27 mouse cellular contexts compared by ENCODE assay signal in genomic region chr19:48660201-48660600, GRCm38 (mm10).
DNase-seq lines count a peak whose midpoint lies in the region; ATAC-seq and TF ChIP-seq lines count a peak whose summit lies in the region.
"Had no signal": no experiment of that assay in that cellular context is flagged by ENCODE, and none has a peak within 500 bp of the region (broad histone marks: within the 10 kb centered on the region; RNA-seq: fewer than 3 reads in every experiment).

No protein-coding gene starts in this region.

- H3K36me3 ChIP-seq in forebrain, embryonic 11.5 days (ENCODE audit: control insufficient read depth, insufficient read depth, low read length) = no peaks in the 10 kb centered on the region
- no peaks in the 10 kb centered on the region for H3K36me3 ChIP-seq in forebrain, postnatal 0 days (ENCODE audit: insufficient read depth)
- no peaks in the 10 kb centered on the region for H3K36me3 ChIP-seq in hindbrain, embryonic 13.5 days
- H3K36me3 ChIP-seq in hindbrain, embryonic 16.5 days (ENCODE audit: control insufficient read depth, insufficient read depth, low read length) = no peaks in the 10 kb centered on the region
- H3K36me3 ChIP-seq in midbrain, embryonic 12.5 days = no peaks in the 10 kb centered on the region
- H3K36me3 ChIP-seq in midbrain, postnatal 0 days (ENCODE audit: insufficient read depth, low read length) = no peaks in the 10 kb centered on the region
- H3K36me3 ChIP-seq in liver, postnatal 0 days (replicated peaks; ENCODE audit: insufficient read depth, low read length) = no peaks in the 10 kb centered on the region
- H3K36me3 ChIP-seq: embryonic facial prominence, embryonic 13.5 days; hindbrain, embryonic 15.5 days; intestine, embryonic 15.5 days; limb, embryonic 13.5 days; neural tube, embryonic 12.5 days had no signal

- no peak overlapping the region for H3K27ac ChIP-seq in forebrain, embryonic 11.5 days (ENCODE audit: low read depth, low read length)
- no peak overlapping the region for H3K27ac ChIP-seq in forebrain, postnatal 0 days (ENCODE audit: low read depth, low read length)
- 0 out of 2 replicates have a peak overlapping the region, but pooled peaks have one; percentile 15 for H3K27ac ChIP-seq in hindbrain, embryonic 13.5 days
- no peak overlapping the region for H3K27ac ChIP-seq in hindbrain, embryonic 16.5 days (ENCODE audit: low read depth, low read length)
- peak overlapping the region; percentile 46 for H3K27ac ChIP-seq in midbrain, embryonic 12.5 days (replicated peaks)
- H3K27ac ChIP-seq in midbrain, postnatal 0 days (ENCODE audit: low read depth, low read length) = no peak overlapping the region
- no peak overlapping the region for H3K27ac ChIP-seq in liver, postnatal 0 days (ENCODE audit: low read depth)
- H3K27ac ChIP-seq: embryonic facial prominence, embryonic 13.5 days; hindbrain, embryonic 15.5 days; intestine, embryonic 15.5 days; kidney, postnatal 0 days; limb, embryonic 13.5 days; neural tube, embryonic 12.5 days had no signal

- no peak overlapping the region for H3K9ac ChIP-seq in forebrain, embryonic 11.5 days (ENCODE audit: low read length)
- H3K9ac ChIP-seq in forebrain, postnatal 0 days = no peak overlapping the region
- H3K9ac ChIP-seq in hindbrain, embryonic 13.5 days = no peak overlapping the region
- H3K9ac ChIP-seq in hindbrain, embryonic 16.5 days (ENCODE audit: low read depth, low read length) = no peak overlapping the region
- no peak overlapping the region for H3K9ac ChIP-seq in midbrain, embryonic 12.5 days (replicated peaks)
- no peak overlapping the region for H3K9ac ChIP-seq in midbrain, postnatal 0 days (replicated peaks; ENCODE audit: low read length, poor library complexity, severe bottlenecking)
- H3K9ac ChIP-seq in liver, postnatal 0 days (replicated peaks) = no peak overlapping the region
- H3K9ac ChIP-seq: embryonic facial prominence, embryonic 13.5 days; hindbrain, embryonic 15.5 days; intestine, embryonic 15.5 days; limb, embryonic 13.5 days; neural tube, embryonic 12.5 days had no signal

- no peak for DNase-seq in forebrain, embryonic 11.5 days (ENCODE audit: low spot score)
- DNase-seq in forebrain, postnatal 0 days = no peak
- peak; percentile 4 for DNase-seq in midbrain, postnatal 0 days (ENCODE audit: low spot score)
- DNase-seq in liver, postnatal 0 days = no peak
- DNase-seq: adrenal gland, adult 8-10 months; cerebellum, adult 11-12 months; cerebellum, adult 9-11 months; gastrocnemius, postnatal 10 days; heart, postnatal 14 days; kidney, adult 2 months; kidney, postnatal 4 days; lung, postnatal 4 days; right cerebral cortex, adult 18-20 months; right cerebral cortex, postnatal 4 days had no signal

- no peaks in the 10 kb centered on the region; the same call in 1 of the 2 replicates for H3K4me1 ChIP-seq in forebrain, embryonic 11.5 days (replicated peaks; ENCODE audit: control insufficient read depth, insufficient read depth, low read length)
- no peaks in the 10 kb centered on the region for H3K4me1 ChIP-seq in forebrain, postnatal 0 days (ENCODE audit: insufficient read depth)
- H3K4me1 ChIP-seq in hindbrain, embryonic 13.5 days (replicated peaks) = peaks cover 13% of the 10 kb centered on the region
- H3K4me1 ChIP-seq in hindbrain, embryonic 16.5 days (ENCODE audit: control insufficient read depth, insufficient read depth, low read depth, low read length) = no peaks in the 10 kb centered on the region; the same call in 1 of the 2 replicates
- peaks cover 13% of the 10 kb centered on the region for H3K4me1 ChIP-seq in midbrain, embryonic 12.5 days
- peaks cover 4% of the 10 kb centered on the region; the same call in 1 of the 2 replicates for H3K4me1 ChIP-seq in midbrain, postnatal 0 days (ENCODE audit: insufficient read depth, low read length)
- H3K4me1 ChIP-seq in liver, postnatal 0 days (ENCODE audit: insufficient read depth) = no peaks in the 10 kb centered on the region
- H3K4me1 ChIP-seq: embryonic facial prominence, embryonic 13.5 days; intestine, embryonic 15.5 days; limb, embryonic 13.5 days; neural tube, embryonic 12.5 days had no signal

- no peak for TF ChIP-seq CTCF in forebrain, postnatal 0 days (IDR thresholded peaks at IDR 0.05; ENCODE audit: low read depth)
- no peak for TF ChIP-seq CTCF in midbrain, postnatal 0 days (IDR thresholded peaks at IDR 0.05)
- no peak for TF ChIP-seq CTCF in liver, postnatal 0 days (IDR thresholded peaks at IDR 0.05; ENCODE audit: low read depth)

- H3K27me3 ChIP-seq in forebrain, embryonic 11.5 days (ENCODE audit: control insufficient read depth, insufficient read depth, low read length) = no peaks in the 10 kb centered on the region
- no peaks in the 10 kb centered on the region for H3K27me3 ChIP-seq in forebrain, postnatal 0 days (ENCODE audit: insufficient read depth, low read length)
- H3K27me3 ChIP-seq in hindbrain, embryonic 13.5 days = no peaks in the 10 kb centered on the region
- H3K27me3 ChIP-seq in hindbrain, embryonic 16.5 days (replicated peaks; ENCODE audit: control insufficient read depth, insufficient read depth, low read length) = no peaks in the 10 kb centered on the region
- no peaks in the 10 kb centered on the region for H3K27me3 ChIP-seq in midbrain, embryonic 12.5 days
- H3K27me3 ChIP-seq in midbrain, postnatal 0 days (ENCODE audit: insufficient read depth, low read length) = no peaks in the 10 kb centered on the region
- no peaks in the 10 kb centered on the region for H3K27me3 ChIP-seq in liver, postnatal 0 days (ENCODE audit: insufficient read depth, low read length)
- H3K27me3 ChIP-seq: CH12.LX; embryonic facial prominence, embryonic 13.5 days; hindbrain, embryonic 15.5 days; intestine, embryonic 15.5 days; limb, embryonic 13.5 days; neural tube, embryonic 12.5 days had no signal

- WGBS in forebrain, embryonic 11.5 days = 60% methylated on average over 6 of the region's 6 CpGs
- 22% methylated on average over 6 of the region's 6 CpGs for WGBS in forebrain, postnatal 0 days
- WGBS in hindbrain, embryonic 13.5 days = 24% methylated on average over 6 of the region's 6 CpGs
- 23% methylated on average over 6 of the region's 6 CpGs for WGBS in hindbrain, embryonic 16.5 days
- 44% methylated on average over 6 of the region's 6 CpGs for WGBS in midbrain, embryonic 12.5 days
- 22% methylated on average over 6 of the region's 6 CpGs for WGBS in midbrain, postnatal 0 days
- WGBS in liver, postnatal 0 days (ENCODE audit: insufficient replicate concordance) = 84% methylated on average over 6 of the region's 6 CpGs

- H3K9me3 ChIP-seq in forebrain, embryonic 11.5 days (ENCODE audit: control insufficient read depth, low read length) = no peaks in the 10 kb centered on the region
- H3K9me3 ChIP-seq in forebrain, postnatal 0 days (ENCODE audit: low read length) = no peaks in the 10 kb centered on the region
- H3K9me3 ChIP-seq in hindbrain, embryonic 13.5 days = no peaks in the 10 kb centered on the region
- H3K9me3 ChIP-seq in hindbrain, embryonic 16.5 days (ENCODE audit: control insufficient read depth, low read length) = no peaks in the 10 kb centered on the region
- H3K9me3 ChIP-seq in midbrain, embryonic 12.5 days = no peaks in the 10 kb centered on the region
- no peaks in the 10 kb centered on the region for H3K9me3 ChIP-seq in midbrain, postnatal 0 days (ENCODE audit: low read length)
- H3K9me3 ChIP-seq in liver, postnatal 0 days (ENCODE audit: low read length) = no peaks in the 10 kb centered on the region
- H3K9me3 ChIP-seq: embryonic facial prominence, embryonic 13.5 days; hindbrain, embryonic 15.5 days; intestine, embryonic 15.5 days; limb, embryonic 13.5 days; neural tube, embryonic 12.5 days had no signal

- no peak for TF ChIP-seq EP300 in liver, postnatal 0 days (IDR thresholded peaks at IDR 0.05; ENCODE audit: low read depth)

- ATAC-seq in forebrain, embryonic 11.5 days (replicated peaks; ENCODE audit: low FRiP score) = peak; percentile 55
- ATAC-seq in forebrain, postnatal 0 days = no peak
- ATAC-seq in hindbrain, embryonic 13.5 days (ENCODE audit: low FRiP score) = no peak
- ATAC-seq in hindbrain, embryonic 16.5 days = no peak
- ATAC-seq in midbrain, embryonic 12.5 days (ENCODE audit: low FRiP score, low read depth) = peak; percentile 80; the same call in 1 of the 2 replicates
- no peak for ATAC-seq in midbrain, postnatal 0 days (ENCODE audit: low FRiP score)
- no peak for ATAC-seq in megakaryocyte, adult 5-6 weeks (ENCODE audit: poor library complexity, severe bottlenecking)
- ATAC-seq in liver, postnatal 0 days = no peak
- ATAC-seq: intestine, embryonic 15.5 days had no signal

- no peak overlapping the region for H3K4me2 ChIP-seq in forebrain, embryonic 11.5 days (ENCODE audit: low read depth, low read length, severe bottlenecking)
- H3K4me2 ChIP-seq in forebrain, postnatal 0 days (ENCODE audit: low read depth) = no peak overlapping the region
- no peak overlapping the region for H3K4me2 ChIP-seq in hindbrain, embryonic 13.5 days
- H3K4me2 ChIP-seq in hindbrain, embryonic 16.5 days (ENCODE audit: low read length) = no peak overlapping the region
- H3K4me2 ChIP-seq in midbrain, embryonic 12.5 days (replicated peaks) = no peak overlapping the region
- no peak overlapping the region for H3K4me2 ChIP-seq in midbrain, postnatal 0 days (ENCODE audit: low read depth, low read length, poor library complexity, severe bottlenecking)
- H3K4me2 ChIP-seq in liver, postnatal 0 days (ENCODE audit: low read depth, low read length) = no peak overlapping the region
- H3K4me2 ChIP-seq: embryonic facial prominence, embryonic 13.5 days; hindbrain, embryonic 15.5 days; intestine, embryonic 15.5 days; limb, embryonic 13.5 days; liver, embryonic 11.5 days; neural tube, embryonic 12.5 days had no signal

- no peak overlapping the region for H3K4me3 ChIP-seq in forebrain, embryonic 11.5 days (ENCODE audit: low read depth, low read length)
- no peak overlapping the region for H3K4me3 ChIP-seq in forebrain, postnatal 0 days (ENCODE audit: low read depth, low read length)
- H3K4me3 ChIP-seq in hindbrain, embryonic 13.5 days = no peak overlapping the region
- H3K4me3 ChIP-seq in hindbrain, embryonic 16.5 days (ENCODE audit: low read length) = no peak overlapping the region
- no peak overlapping the region for H3K4me3 ChIP-seq in midbrain, embryonic 12.5 days
- no peak overlapping the region for H3K4me3 ChIP-seq in midbrain, postnatal 0 days (ENCODE audit: low read depth, low read length)
- H3K4me3 ChIP-seq in liver, postnatal 0 days (ENCODE audit: low read depth, low read length) = no peak overlapping the region
- H3K4me3 ChIP-seq: embryonic facial prominence, embryonic 13.5 days; hindbrain, embryonic 15.5 days; intestine, embryonic 15.5 days; limb, embryonic 13.5 days; myocyte; neural tube, embryonic 12.5 days had no signal

Comparison
In these comparisons a context has a peak if more than half of its experiments do, and no peak if none do; other contexts are left out.
1. ATAC-seq: peak in forebrain, embryonic 11.5 days (single experiment) and midbrain, embryonic 12.5 days (single experiment); none in forebrain, postnatal 0 days (single experiment), hindbrain, embryonic 13.5 days (single experiment), hindbrain, embryonic 16.5 days (single experiment), midbrain, postnatal 0 days (single experiment), megakaryocyte, adult 5-6 weeks (single experiment) and liver, postnatal 0 days (single experiment).
2. H3K27ac ChIP-seq: peak in hindbrain, embryonic 13.5 days (single experiment) and midbrain, embryonic 12.5 days (single experiment); none in forebrain, embryonic 11.5 days (single experiment), forebrain, postnatal 0 days (single experiment), hindbrain, embryonic 16.5 days (single experiment), midbrain, postnatal 0 days (single experiment) and liver, postnatal 0 days (single experiment).